Mouse (Mus musculus): ENCODE results near the gene Tm4sf5. TPM values are rescaled to one million over a fixed set of nuclear protein-coding genes. Genes with fewer than 3 reads are reported as not detected.
"Not testable (repeated sequence)": the region's sequence is repeated elsewhere in the genome, so short reads cannot be mapped to it uniquely, and the experiment has no call there.

The Tm4sf5 gene
- polyA plus RNA-seq, 1 experiment from 2014 or later = 5.4 TPM

DNA sequence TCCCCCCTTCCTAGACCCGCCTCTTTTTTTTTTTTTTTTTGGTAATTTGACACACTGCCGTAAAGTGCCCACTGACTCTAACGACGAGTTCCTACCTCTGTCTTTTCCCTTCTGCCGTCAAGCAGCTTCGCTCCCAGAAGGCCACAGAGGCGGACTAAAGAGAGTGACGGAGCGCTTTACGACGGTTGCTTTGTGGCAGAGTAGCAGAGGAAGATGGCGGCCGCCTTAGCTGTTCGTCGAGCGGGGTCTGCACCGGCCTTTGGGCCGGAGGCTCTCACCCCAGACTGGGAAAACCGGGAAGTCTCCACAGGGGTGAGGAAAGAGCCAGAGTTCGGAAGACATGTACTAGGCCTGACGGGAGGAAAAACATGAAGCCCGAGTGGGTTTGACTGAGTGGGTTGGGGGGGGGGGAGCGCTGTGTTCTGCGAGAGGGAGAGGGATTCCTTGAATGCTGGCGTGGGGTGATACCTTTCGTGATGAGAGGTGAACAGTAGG, 20.2 kb downstream of the Tm4sf5 start, which contains the start of gene Psmb6:
Gene Psmb6 (plus strand): TSS at position 184 of the 495 bp plus-strand sequence.
- H3K27me3 ChIP-seq = no peaks in the 10 kb centered on the region
- peaks cover 24% of the 10 kb centered on the region for H3K36me3 ChIP-seq
- peak within 1 kb of the TSS; percentile 80 for H3K9ac ChIP-seq
- H3K4me1 ChIP-seq (replicated peaks) = peaks cover 15% of the 10 kb centered on the region
- no peaks in the 10 kb centered on the region for H3K9me3 ChIP-seq (replicated peaks)
- under 1% methylated on average over 26 of the region's 26 CpGs for WGBS
- peak within 1 kb of the TSS; percentile 79 for H3K4me2 ChIP-seq
- peak; percentile 96 for ATAC-seq (replicated peaks; ENCODE audit: insufficient number of reproducible peaks, insufficient read depth, low FRiP score, low read depth)
- peak within 1 kb of the TSS; percentile 56 for H3K27ac ChIP-seq
- H3K4me3 ChIP-seq = peak within 1 kb of the TSS; percentile 83

- Histone ChIP-seq H3K36me3 (peaks cover 24% of the 10 kb centered on the region), H3K9me3 (replicated peaks) (no peaks in the 10 kb centered on the region), H3K27ac (0 out of 2 replicates have a peak overlapping the region, but pooled peaks have one; percentile 56), H3K9ac (peak overlapping the region; percentile 80), H3K4me1 (replicated peaks) (peaks cover 10% of the 10 kb centered on the region), H3K4me2 (peak overlapping the region; percentile 79), H3K27me3 (no peaks in the 10 kb centered on the region), H3K4me3 (peak overlapping the region; percentile 83)
- ATAC-seq (replicated peaks; ENCODE audit: insufficient number of reproducible peaks, insufficient read depth, low FRiP score, low read depth) = no peak
- under 1% methylated on average over 12 of the region's 12 CpGs for WGBS
Measured at GRCm38 (mm10) chr11:70525726-70526125, 20.7 kb downstream of the Tm4sf5 start.

- Histone ChIP-seq H3K9me3 (replicated peaks) (no peaks in the 10 kb centered on the region), H3K4me2 (peak overlapping the region; percentile 79), H3K36me3 (peaks cover 24% of the 10 kb centered on the region), H3K9ac (peak overlapping the region; percentile 80), H3K4me1 (replicated peaks) (peaks cover 9% of the 10 kb centered on the region), H3K27ac (no peak overlapping the region), H3K4me3 (peak overlapping the region; percentile 83), H3K27me3 (no peaks in the 10 kb centered on the region)
- 84% methylated on average over 12 of the region's 12 CpGs for WGBS
- no peak for ATAC-seq (replicated peaks; ENCODE audit: insufficient number of reproducible peaks, insufficient read depth, low FRiP score, low read depth)
Measured at GRCm38 (mm10) chr11:70526211-70526610, 21.2 kb downstream of the Tm4sf5 start.

GRCm38 (mm10) chr11:70528610-70529009, 23.6 kb downstream of the Tm4sf5 start:
- Histone ChIP-seq H3K9ac (no peak overlapping the region), H3K36me3 (peaks cover 24% of the 10 kb centered on the region), H3K4me1 (replicated peaks) (peaks cover 9% of the 10 kb centered on the region), H3K4me3 (no peak overlapping the region), H3K27me3 (no peaks in the 10 kb centered on the region), H3K4me2 (no peak overlapping the region), H3K27ac (no peak overlapping the region), H3K9me3 (replicated peaks) (no peaks in the 10 kb centered on the region)
- 82% methylated on average over 7 of the region's 7 CpGs for WGBS
- ATAC-seq (replicated peaks; ENCODE audit: insufficient number of reproducible peaks, insufficient read depth, low FRiP score, low read depth) = no peak

GRCm38 (mm10) chr11:70531065-70531464, 26.0 kb downstream of the Tm4sf5 start:
- not testable (repeated sequence) for H3K4me3 ChIP-seq; H3K4me2 ChIP-seq; H3K9ac ChIP-seq; H3K9me3 ChIP-seq (replicated peaks); ATAC-seq (replicated peaks; ENCODE audit: insufficient number of reproducible peaks, insufficient read depth, low FRiP score, low read depth); H3K4me1 ChIP-seq (replicated peaks); H3K27me3 ChIP-seq; H3K27ac ChIP-seq
- 77% methylated on average over 2 of the region's 2 CpGs for WGBS
- peaks cover 24% of the 10 kb centered on the region for H3K36me3 ChIP-seq

GRCm38 (mm10) chr11:70532839-70533238, 27.8 kb downstream of the Tm4sf5 start, which contains the start of gene Gm40193:
Gene Gm40193, minus strand, starts transcription at chr11:70532939.
- no peak within 1 kb of the TSS for H3K27ac ChIP-seq

DNA sequence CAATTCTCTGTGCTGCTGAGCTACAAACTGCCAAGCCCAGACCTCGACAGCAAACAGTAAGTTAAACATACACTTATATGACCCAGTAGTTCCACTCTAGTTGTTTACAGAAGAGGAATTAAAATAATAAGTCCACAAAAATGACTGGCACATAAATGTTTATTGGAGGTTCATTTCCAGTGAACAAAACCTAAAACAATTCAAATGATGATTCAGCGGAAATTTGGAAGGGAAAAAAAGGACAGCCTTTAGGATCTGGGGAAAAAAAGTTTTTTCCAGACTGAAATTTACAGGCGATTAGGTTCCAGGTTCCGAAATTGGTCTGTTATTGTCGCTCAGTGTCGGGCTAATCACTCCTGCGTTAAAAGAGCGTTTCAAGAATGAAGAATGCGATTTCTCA, 34.4 kb downstream of the Tm4sf5 start:
- Histone ChIP-seq H3K4me3 (peak overlapping the region; percentile 83), H3K27ac (peak overlapping the region; percentile 83), H3K9ac (peak overlapping the region; percentile 77), H3K36me3 (no peaks in the 10 kb centered on the region), H3K27me3 (no peaks in the 10 kb centered on the region), H3K4me1 (replicated peaks) (peaks cover 21% of the 10 kb centered on the region), H3K9me3 (replicated peaks) (no peaks in the 10 kb centered on the region), H3K4me2 (peak overlapping the region; percentile 83)
- no peak for ATAC-seq (replicated peaks; ENCODE audit: insufficient number of reproducible peaks, insufficient read depth, low FRiP score, low read depth)
- WGBS = 14% methylated on average over 9 of the region's 9 CpGs

More at GRCm38 (mm10) chr11:70532839-70533238, 27.8 kb downstream of the Tm4sf5 start, which contains the start of gene Gm40193:
- ATAC-seq (replicated peaks; ENCODE audit: insufficient number of reproducible peaks, insufficient read depth, low FRiP score, low read depth) = no peak
- no peak within 1 kb of the TSS for H3K9ac ChIP-seq
- no peaks in the 10 kb centered on the region for H3K27me3 ChIP-seq
- WGBS = 78% methylated on average over 6 of the region's 6 CpGs
- H3K36me3 ChIP-seq = peaks cover 9% of the 10 kb centered on the region
- no peaks in the 10 kb centered on the region for H3K4me1 ChIP-seq (replicated peaks)
- no peak within 1 kb of the TSS for H3K4me3 ChIP-seq
- no peaks in the 10 kb centered on the region for H3K9me3 ChIP-seq (replicated peaks)
- H3K4me2 ChIP-seq = no peak within 1 kb of the TSS

DNA sequence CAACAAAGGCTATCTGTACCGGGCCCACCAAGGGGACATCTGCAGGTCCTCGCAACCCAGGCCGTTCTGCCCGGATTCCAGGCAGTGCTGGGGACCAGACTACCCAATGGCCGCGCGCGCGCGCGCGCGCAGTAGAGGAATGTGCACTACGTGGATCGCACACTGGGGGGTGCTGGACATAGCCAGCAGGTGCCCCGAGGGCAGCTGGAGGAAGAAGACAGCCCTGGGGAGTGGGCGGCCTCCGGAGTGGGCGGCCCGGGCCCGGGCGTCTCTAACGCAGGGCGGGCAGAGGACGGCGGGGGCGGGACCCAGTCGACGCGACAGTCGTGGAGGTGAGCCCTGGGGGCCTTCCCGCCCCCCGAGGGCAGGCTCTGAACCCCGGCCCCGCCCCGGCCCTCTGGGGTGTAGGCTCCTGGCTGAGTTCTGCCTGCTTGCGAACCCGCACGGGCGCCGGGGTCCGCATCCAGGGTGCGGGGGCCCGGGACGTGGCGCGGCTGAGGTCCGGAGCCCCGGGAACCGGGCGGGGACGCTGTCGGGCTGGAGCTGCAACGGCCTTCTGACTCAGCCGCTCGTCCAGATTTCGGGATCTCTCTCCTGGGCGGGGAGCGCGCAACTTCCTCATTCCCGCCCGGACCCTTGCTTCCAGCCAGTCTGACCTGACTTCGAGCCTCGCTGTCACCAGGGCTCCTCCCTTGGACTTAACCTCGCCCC, 35.0 kb downstream of the Tm4sf5 start, which contains the start of gene Pld2:
Gene Pld2 (plus strand): TSS at position 188 of the 711 bp plus-strand sequence.
- H3K4me1 ChIP-seq (replicated peaks) = peaks cover 25% of the 10 kb centered on the region
- H3K36me3 ChIP-seq = no peaks in the 10 kb centered on the region
- H3K4me3 ChIP-seq = peak within 1 kb of the TSS; percentile 83
- H3K4me2 ChIP-seq = peak within 1 kb of the TSS; percentile 83
- peak within 1 kb of the TSS; percentile 77 for H3K9ac ChIP-seq
- no peaks in the 10 kb centered on the region for H3K27me3 ChIP-seq
- no peaks in the 10 kb centered on the region for H3K9me3 ChIP-seq (replicated peaks)
- peak; percentile 95 for ATAC-seq (replicated peaks; ENCODE audit: insufficient number of reproducible peaks, insufficient read depth, low FRiP score, low read depth)
- WGBS = under 1% methylated on average over 65 of the region's 65 CpGs
- peak within 1 kb of the TSS; percentile 83 for H3K27ac ChIP-seq

GRCm38 (mm10) chr11:70540928-70541327, 35.9 kb downstream of the Tm4sf5 start:
- peaks cover 25% of the 10 kb centered on the region for H3K4me1 ChIP-seq (replicated peaks)
- H3K27me3 ChIP-seq = no peaks in the 10 kb centered on the region
- ATAC-seq (replicated peaks; ENCODE audit: insufficient number of reproducible peaks, insufficient read depth, low FRiP score, low read depth) = no peak
- peak overlapping the region; percentile 83; the same call in 1 of the 2 replicates for H3K27ac ChIP-seq
- peak overlapping the region; percentile 83 for H3K4me2 ChIP-seq
- H3K36me3 ChIP-seq = no peaks in the 10 kb centered on the region
- H3K9ac ChIP-seq = peak overlapping the region; percentile 77
- 92% methylated on average over 7 of the region's 7 CpGs for WGBS
- peak overlapping the region; percentile 83 for H3K4me3 ChIP-seq
- no peaks in the 10 kb centered on the region for H3K9me3 ChIP-seq (replicated peaks)

GRCm38 (mm10) chr11:70541415-70541814, 36.4 kb downstream of the Tm4sf5 start:
- WGBS = 62% methylated on average over 5 of the region's 5 CpGs
- Histone ChIP-seq H3K9me3 (replicated peaks) (no peaks in the 10 kb centered on the region), H3K4me1 (replicated peaks) (peaks cover 25% of the 10 kb centered on the region), H3K27me3 (no peaks in the 10 kb centered on the region), H3K27ac (no peak overlapping the region), H3K4me3 (peak overlapping the region; percentile 83), H3K4me2 (peak overlapping the region; percentile 83), H3K36me3 (no peaks in the 10 kb centered on the region; the same call in 1 of the 2 replicates), H3K9ac (no peak overlapping the region)
- no peak for ATAC-seq (replicated peaks; ENCODE audit: insufficient number of reproducible peaks, insufficient read depth, low FRiP score, low read depth)

GRCm38 (mm10) chr11:70544496-70544895, 39.5 kb downstream of the Tm4sf5 start:
- 0 out of 2 replicates have a peak overlapping the region, but pooled peaks have one; percentile 53 for H3K27ac ChIP-seq

More at GRCm38 (mm10) chr11:70544496-70544895, 39.5 kb downstream of the Tm4sf5 start:
- no peak for ATAC-seq (replicated peaks; ENCODE audit: insufficient number of reproducible peaks, insufficient read depth, low FRiP score, low read depth)
- Histone ChIP-seq H3K36me3 (peaks cover 5% of the 10 kb centered on the region; the same call in 1 of the 2 replicates), H3K4me2 (peak overlapping the region; percentile 36), H3K27me3 (no peaks in the 10 kb centered on the region), H3K4me3 (peak overlapping the region; percentile 10; the same call in 1 of the 2 replicates), H3K9me3 (replicated peaks) (no peaks in the 10 kb centered on the region), H3K9ac (no peak overlapping the region), H3K4me1 (replicated peaks) (peaks cover 22% of the 10 kb centered on the region)
- WGBS = 35% methylated on average over 7 of the region's 7 CpGs
